Mouse (Mus musculus) lung, postnatal 14 days (tissue): ENCODE measurements at regions not wholly inside any gene's neighbourhood (a gene's known extent, or its start where the extent isn't known, plus 50 kb on each side); places are given as distances from the start of the nearest gene placed in this dataset.
A peak's percentile ranks its signal among the peaks of the same experiment; 100 is the strongest.

Source experiments
- DNase-seq: peaks from one replicate; pipeline ENCODE4 v3.0.0; 2021

- DNase-seq: no peak
Measured at GRCm38 (mm10) chr3:52499581-52499980, 231.4 kb downstream of the Foxo1 start.

- DNase-seq: no peak
Measured at GRCm38 (mm10) chr3:52498506-52499228, 230.5 kb downstream of the Foxo1 start.

GRCm38 (mm10) chr3:52496965-52497364, 228.8 kb downstream of the Foxo1 start:
- no peak for DNase-seq

GRCm38 (mm10) chr3:52495401-52495800, 227.3 kb downstream of the Foxo1 start:
- DNase-seq: no peak

GRCm38 (mm10) chr3:52494924-52495323, 226.8 kb downstream of the Foxo1 start:
- no peak for DNase-seq

- no peak for DNase-seq
Measured at GRCm38 (mm10) chr3:52479186-52479585, 211.1 kb downstream of the Foxo1 start.

GRCm38 (mm10) chr3:52469900-52470299, 201.8 kb downstream of the Foxo1 start:
- DNase-seq: no peak

GRCm38 (mm10) chr3:52469397-52469796, 201.3 kb downstream of the Foxo1 start:
- no peak for DNase-seq

GRCm38 (mm10) chr3:52468326-52468725, 200.2 kb downstream of the Foxo1 start:
- no peak for DNase-seq

GRCm38 (mm10) chr3:52467876-52468275, 199.7 kb downstream of the Foxo1 start:
- DNase-seq: no peak

GRCm38 (mm10) chr3:52466984-52467565, 198.9 kb downstream of the Foxo1 start:
- DNase-seq: no peak

GRCm38 (mm10) chr3:52466571-52466970, 198.4 kb downstream of the Foxo1 start:
- no peak for DNase-seq

- no peak for DNase-seq
Measured at GRCm38 (mm10) chr3:52463911-52464310, 195.8 kb downstream of the Foxo1 start.

- no peak for DNase-seq
Measured at GRCm38 (mm10) chr3:52454955-52455354, 186.8 kb downstream of the Foxo1 start.

- DNase-seq: no peak
Measured at GRCm38 (mm10) chr3:52453041-52453440, 184.9 kb downstream of the Foxo1 start.

- DNase-seq: peak; percentile 13
Measured at GRCm38 (mm10) chr3:52452345-52452744, 184.2 kb downstream of the Foxo1 start.

GRCm38 (mm10) chr3:52446991-52447390, 178.9 kb downstream of the Foxo1 start:
- no peak for DNase-seq

- DNase-seq: no peak
Measured at GRCm38 (mm10) chr3:52446500-52446899, 178.4 kb downstream of the Foxo1 start.

GRCm38 (mm10) chr3:52444420-52445119, 176.4 kb downstream of the Foxo1 start:
- no peak for DNase-seq

GRCm38 (mm10) chr3:52443856-52444255, 175.7 kb downstream of the Foxo1 start:
- no peak for DNase-seq

GRCm38 (mm10) chr3:52429014-52429589, 161.0 kb downstream of the Foxo1 start:
- no peak for DNase-seq

- no peak for DNase-seq
Measured at GRCm38 (mm10) chr3:52422826-52423225, 154.7 kb downstream of the Foxo1 start.

GRCm38 (mm10) chr3:52416261-52416660, 148.1 kb downstream of the Foxo1 start:
- no peak for DNase-seq

- DNase-seq: no peak
Measured at GRCm38 (mm10) chr3:52415361-52415760, 147.2 kb downstream of the Foxo1 start.
